Mouse (Mus musculus) left cerebral cortex, adult 11 months (tissue): ENCODE measurements around the gene Stard3nl.

ENCODE experiments used
- DNase-seq: peaks from one replicate; pipeline ENCODE4 v3.0.0; 2022; ENCODE audit warnings: low spot score

Gene Stard3nl

DNA sequence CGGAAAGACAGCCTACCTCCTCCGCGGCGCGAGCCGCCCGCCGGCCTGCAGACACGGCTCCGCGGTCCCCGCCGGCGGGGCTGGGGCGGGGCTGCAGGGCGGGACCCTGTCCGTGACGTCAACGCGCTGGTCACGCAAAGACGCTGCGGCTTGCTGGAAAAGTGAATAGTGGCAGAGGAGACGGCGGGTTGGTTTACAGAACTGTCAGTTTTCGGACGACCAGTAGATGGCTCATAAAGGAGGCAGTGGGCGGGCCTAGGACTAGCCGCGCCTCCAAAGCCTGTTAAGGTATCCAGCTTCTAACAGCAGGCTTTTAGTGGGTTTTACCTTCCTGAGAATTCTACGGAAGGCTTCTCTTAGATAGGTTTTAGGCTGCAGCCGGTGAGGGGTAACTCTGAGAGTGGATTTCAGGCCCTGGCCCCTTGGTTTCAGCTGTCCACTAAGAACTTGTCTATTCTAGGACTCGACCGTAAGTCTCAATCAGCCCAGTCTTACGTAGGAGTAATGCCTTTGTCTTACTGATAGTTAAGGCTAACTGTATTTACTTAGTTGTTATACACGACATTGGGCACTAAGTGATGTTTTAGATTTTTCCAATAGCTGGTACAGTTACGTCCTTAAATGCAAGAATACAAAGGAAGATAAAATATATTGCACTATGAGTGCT is at the start of gene Stard3nl:
Gene Stard3nl (minus strand): TSS at position 108 of the 667 bp plus-strand sequence.
- DNase-seq, result peak; percentile 99

DNA sequence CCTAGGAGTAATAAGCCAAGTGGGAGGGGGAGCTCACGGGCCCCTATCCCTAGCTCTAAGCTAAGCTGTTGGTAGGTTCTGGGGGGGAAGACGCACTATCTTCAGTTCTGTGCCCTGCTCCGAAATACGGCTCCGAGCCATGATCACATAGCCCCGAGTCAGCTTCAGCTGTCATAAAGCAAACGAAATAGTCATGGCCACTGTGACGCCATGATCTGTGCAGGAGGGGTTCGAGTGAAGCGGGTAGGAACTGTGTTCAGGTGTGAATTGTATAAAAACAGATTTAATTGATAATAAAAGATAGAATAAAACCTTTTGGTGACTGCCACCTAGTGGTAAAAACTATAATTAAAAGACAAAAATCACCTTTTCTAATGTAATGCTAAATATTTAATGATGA is 42.4 kb upstream of the Stard3nl start:
- no peak for DNase-seq

- DNase-seq, result no peak
These were observed 34.3 kb upstream of the Stard3nl start for GRCm38 (mm10) chr13:19429812-19430370.

DNA sequence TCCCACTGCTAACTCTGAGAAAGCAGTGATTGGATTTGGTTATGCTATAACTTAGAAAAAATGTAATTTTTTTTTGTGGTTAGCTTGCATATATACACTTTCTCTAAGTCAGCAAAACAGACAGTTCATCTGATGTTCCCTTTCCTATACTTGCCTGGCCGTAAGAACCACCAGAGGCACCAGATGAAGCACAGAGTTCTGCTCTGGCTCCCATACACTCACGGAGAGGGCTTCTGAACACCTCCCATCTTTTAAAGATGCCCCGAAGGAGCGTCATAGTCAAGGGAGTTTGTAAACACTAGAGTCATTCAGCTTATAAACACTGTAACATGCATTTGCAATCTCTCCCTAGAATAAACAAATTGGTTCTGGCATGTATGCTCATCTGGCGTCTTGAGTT is 32.5 kb upstream of the Stard3nl start:
- DNase-seq, result no peak

- DNase-seq, result no peak
These were observed 29.0 kb upstream of the Stard3nl start for GRCm38 (mm10) chr13:19424563-19424962.

DNA sequence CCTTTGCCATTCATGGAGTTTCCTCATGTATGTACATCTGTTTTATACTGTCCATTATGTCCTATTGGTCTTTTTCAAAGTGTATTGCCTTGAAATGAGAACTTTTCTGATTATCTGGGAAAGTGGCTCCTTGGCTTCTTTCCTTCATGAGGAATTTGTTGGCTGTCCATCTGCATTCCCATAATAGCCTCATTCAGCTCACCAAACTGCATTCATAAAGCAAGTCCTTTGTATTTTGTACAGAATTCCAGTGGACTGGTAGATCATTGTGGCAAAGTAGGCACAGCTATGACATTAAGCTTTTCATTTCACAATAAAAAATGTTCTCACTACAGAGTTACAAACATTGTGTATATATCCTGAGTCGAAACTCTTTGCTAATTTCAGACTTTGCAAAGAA is 26.9 kb upstream of the Stard3nl start:
- no peak for DNase-seq

GRCm38 (mm10) chr13:19417885-19418521 is 22.4 kb upstream of the Stard3nl start:
- DNase-seq, result no peak

- no peak for DNase-seq
These were observed 20.4 kb upstream of the Stard3nl start for GRCm38 (mm10) chr13:19415894-19416531.

DNA sequence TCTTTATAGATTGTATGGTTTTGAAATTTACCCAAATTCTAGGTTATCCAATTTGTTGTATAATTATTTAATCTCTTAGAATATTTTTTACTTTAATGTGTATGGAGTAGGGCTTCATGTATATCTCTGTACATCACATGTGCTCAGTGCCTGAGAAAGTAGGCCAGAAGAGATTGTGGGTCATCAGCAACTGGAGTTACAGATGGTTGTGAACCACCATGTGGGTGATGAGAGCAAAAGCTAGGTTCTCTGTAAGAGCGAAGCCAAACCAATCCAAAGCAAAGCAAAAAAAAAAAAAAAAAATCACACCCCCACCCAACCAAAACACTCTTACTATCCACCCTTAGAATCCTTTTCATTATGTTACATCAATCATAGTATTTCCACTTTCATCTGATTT is 19.7 kb upstream of the Stard3nl start:
- no peak for DNase-seq

GRCm38 (mm10) chr13:19412334-19412939 is 16.8 kb upstream of the Stard3nl start:
- no peak for DNase-seq

- no peak for DNase-seq
These were observed 16.3 kb upstream of the Stard3nl start for GRCm38 (mm10) chr13:19411886-19412285.

GRCm38 (mm10) chr13:19410694-19411093 is 15.1 kb upstream of the Stard3nl start:
- no peak for DNase-seq

GRCm38 (mm10) chr13:19407953-19408352 is 12.4 kb upstream of the Stard3nl start:
- DNase-seq, result no peak

- no peak for DNase-seq
These were observed 9.0 kb upstream of the Stard3nl start for GRCm38 (mm10) chr13:19404623-19405022.

GRCm38 (mm10) chr13:19394798-19395687 is 552 bp downstream of the Stard3nl start:
- no peak for DNase-seq

- no peak for DNase-seq
These were observed 1.4 kb downstream of the Stard3nl start for GRCm38 (mm10) chr13:19394171-19394570.

- DNase-seq, result no peak
These were observed 1.9 kb downstream of the Stard3nl start for GRCm38 (mm10) chr13:19393731-19394130.

GRCm38 (mm10) chr13:19391608-19392007 is 4.0 kb downstream of the Stard3nl start:
- no peak for DNase-seq

- DNase-seq, result no peak
These were observed 5.3 kb downstream of the Stard3nl start for GRCm38 (mm10) chr13:19390296-19390695.

DNA sequence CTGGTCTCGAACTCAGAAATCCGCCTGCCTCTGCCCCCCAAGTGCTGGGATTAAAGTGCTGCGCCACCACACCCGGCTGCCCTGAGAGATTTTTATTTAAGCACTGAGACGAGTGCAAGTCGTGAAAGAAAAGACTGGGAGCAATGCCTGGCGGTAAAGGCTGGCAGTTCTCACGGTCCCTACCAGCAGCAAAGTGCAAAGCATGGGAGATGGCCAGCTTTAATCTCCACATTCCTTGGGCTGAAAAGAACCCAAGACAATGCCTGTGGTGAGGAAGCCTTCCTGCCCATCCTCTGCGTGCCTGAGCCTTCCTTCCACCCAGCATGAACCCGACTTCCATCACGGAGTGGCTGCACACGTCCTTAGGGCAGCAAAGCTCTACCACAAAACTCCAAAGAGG is 5.7 kb downstream of the Stard3nl start:
- DNase-seq, result no peak

DNA sequence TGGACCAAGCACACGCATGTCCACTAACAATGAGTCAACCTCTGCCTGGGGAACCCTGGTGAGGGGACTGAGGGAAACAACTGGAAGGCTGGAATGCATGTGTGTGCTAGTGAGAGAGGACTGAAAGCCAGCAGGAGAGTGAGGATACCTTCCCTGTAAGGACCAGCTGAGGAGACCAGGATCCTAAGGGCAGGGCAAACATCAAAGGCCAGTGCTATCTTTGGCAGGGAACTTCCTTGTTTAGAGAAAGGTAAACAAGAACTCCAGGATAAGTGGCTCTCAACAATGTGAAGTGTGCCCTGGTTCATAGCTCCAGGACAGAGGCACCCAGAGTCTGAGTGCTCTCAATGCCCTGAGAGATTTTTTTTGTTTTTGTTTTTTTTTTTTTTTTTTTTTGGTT is 6.2 kb downstream of the Stard3nl start:
- DNase-seq, result no peak

DNA sequence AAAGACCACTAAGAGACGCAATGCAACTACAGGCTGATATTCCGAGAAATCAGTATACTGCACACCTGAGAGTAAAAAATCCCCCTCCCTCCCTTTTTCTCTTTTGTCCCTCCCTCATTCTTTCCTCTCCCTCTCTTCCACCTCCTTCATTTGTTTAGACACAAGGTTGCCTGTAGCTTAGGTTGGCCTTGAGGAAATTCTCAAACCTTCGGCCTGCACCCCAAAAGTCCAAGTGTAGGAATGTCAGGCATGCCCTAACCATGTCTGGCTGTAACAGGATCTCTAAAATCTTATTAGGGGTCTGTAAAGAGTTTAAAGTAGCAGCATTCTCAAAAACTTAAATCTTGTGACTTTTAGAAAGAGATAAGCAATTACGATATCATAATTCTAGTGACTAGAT is 10.4 kb downstream of the Stard3nl start:
- no peak for DNase-seq
